Mouse (Mus musculus) kidney, postnatal 4 days (tissue): ENCODE data around the gene AI661453.
"Not testable (repeated sequence)": the region's sequence is repeated elsewhere in the genome, so short reads cannot be mapped to it uniquely, and the experiment has no call there.

Source experiments
- DNase-seq, 2 experiments: peaks; one replicate each; pipeline ENCODE4 v3.0.0; 2021; ENCODE audit warnings: mixed read lengths in 2 of 2

The AI661453 gene

DNA sequence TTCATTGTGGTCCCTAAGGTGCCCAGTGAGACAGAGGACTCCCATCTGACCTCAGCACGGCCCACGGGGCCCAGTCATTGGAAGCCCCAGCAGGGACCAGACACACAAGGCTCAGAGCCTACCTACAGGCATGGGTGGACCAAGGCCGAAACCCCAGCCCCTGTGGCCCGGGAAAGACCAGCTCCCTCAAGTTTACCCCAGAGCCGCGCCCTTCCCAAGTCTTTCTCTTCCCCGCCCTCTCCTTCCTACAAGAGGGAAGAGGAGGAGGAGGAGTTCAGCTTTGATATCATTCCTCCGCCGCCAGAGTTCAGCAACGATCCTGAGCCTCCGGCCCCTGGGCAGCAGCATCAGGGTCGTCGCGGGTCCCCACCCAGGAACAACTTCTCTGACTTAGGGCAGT lies 31.6 kb downstream of the AI661453 start:
- no peak for DNase-seq

- DNase-seq = peak; percentile 52 to 68
Measured at GRCm38 (mm10) chr17:47468466-47468865, 32.1 kb downstream of the AI661453 start.

DNA sequence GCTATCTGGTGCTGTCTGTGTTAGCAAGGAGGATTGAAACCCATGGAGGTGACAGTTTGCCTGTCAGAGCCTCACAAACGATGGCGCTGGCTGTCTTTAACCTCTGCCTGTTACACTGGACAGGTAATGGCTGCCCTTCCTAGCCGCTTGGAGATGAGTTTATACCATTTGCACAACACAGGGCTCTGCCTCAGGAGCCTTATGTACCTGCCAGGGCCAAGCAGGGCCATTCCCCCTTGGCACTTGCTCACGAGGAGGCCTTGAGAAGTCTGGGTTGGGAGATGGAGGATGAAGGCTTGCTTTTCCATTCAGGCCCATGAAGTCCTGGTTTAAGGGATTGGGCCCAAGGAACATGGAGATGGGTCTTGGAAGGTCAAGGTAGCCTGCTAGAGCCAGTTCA lies 33.2 kb downstream of the AI661453 start:
- no peak for DNase-seq

DNA sequence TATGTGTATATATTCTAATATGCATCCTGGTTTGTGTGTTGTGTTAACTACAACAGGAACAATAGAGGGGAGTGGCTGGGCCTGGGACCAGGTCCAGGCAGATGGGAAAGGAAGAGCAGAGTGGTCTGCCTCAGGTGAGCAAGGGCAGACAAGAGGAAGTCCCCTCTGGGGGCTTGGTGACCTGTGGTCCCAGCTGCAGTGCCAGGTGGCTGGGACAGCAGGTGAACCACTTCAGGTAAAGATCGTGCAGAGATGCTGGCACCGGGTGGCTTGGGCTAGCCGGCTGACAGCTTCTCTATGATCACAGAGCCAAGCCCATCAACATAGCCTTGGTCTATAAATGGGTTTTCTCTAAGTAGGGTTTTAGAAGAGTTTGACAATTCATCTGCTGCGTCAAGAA lies 33.7 kb downstream of the AI661453 start:
- DNase-seq = no peak

DNA sequence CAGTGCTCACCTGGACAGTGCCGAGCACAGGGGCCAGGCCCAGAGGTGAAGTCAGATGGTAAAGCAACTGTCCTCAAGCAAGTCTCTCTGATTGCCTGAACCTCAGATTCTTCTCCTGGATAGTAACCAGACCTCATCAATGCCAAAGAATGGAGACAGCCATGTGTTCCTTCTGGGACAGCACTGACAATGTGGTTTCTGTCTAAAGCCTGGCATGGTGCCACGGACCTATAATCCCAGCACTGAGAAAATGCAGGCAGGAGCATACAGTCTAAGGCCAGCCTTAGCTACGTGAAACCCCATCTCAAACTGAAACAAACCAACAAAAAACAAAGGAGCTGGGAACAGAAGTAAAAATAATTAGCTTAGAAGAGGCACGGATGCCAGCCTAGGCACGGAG lies 34.3 kb downstream of the AI661453 start:
- DNase-seq = peak; percentile 75 to 80

- peak in 1 of 2 experiments; percentile 40 for DNase-seq
Measured at GRCm38 (mm10) chr17:47472435-47473350, 36.3 kb downstream of the AI661453 start.

DNA sequence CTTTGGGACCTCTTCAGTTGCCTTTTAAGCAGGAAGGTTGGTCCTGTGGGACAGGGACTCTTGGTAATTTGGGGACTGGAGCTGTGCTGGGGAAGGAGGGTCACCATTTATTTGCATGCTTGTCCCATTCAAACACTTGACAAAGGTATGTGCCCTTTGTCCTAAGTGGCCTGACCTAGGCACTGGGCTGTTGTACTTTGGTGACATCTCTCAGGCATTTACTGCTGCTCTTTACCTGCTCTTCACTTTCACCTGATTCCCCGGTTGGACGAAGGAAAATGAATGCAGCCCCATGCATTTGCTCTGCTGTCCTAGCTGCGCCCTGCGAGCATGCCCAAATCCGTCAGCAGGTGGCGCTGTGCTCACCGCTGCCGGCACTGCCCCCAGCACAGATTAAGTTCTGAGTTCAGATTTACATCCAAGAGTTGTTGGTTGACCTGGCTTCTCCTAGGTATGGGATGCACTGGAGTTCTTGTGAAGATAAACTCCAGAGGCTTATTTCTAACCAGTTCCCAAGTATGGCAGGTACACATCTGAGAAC lies 37.1 kb downstream of the AI661453 start:
- DNase-seq = peak; percentile 72

DNA sequence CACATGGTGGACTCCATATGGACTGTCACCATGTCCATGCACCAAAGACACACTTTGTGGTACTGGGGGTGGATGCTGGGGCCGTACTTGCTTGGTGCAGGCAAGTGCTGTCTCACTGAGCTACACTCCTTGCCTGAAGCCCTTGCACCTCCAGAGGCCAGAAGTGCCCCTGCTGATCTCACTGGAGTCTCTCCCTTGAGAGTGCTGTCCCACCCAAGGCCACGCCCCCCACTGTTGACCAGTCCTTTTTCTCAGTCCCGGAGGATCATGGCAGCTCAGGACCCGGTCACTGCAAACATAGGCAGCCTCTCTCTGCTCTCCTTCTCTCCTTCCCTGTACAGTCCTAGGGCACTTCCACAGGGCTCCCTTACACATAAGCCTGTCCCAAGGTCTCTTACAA lies 37.8 kb downstream of the AI661453 start:
- no peak for DNase-seq

- no peak for DNase-seq
Measured at GRCm38 (mm10) chr17:47475181-47475580, 38.8 kb downstream of the AI661453 start.

DNA sequence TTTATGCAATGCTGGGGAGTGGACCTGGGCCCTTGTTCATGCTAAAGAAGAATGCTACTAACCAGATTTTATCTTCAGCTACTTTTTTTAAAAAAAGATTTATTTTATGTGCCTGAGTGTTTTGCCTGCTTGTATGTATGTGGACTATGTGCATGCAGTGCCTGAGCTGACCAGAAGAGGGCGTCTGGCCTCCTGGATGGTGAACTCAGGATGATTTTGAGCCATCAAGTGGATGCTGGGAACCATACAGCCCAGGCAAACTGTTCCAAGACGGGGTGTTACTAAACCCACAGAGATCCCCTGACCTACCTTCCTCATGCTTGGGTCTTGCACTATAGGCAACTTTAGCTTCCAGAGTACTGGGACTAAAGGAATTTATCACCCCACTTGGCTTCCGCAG lies 39.3 kb downstream of the AI661453 start:
- DNase-seq = peak; percentile 50 to 64

GRCm38 (mm10) chr17:47479887-47480286 lies 43.5 kb downstream of the AI661453 start:
- DNase-seq = no peak

DNA sequence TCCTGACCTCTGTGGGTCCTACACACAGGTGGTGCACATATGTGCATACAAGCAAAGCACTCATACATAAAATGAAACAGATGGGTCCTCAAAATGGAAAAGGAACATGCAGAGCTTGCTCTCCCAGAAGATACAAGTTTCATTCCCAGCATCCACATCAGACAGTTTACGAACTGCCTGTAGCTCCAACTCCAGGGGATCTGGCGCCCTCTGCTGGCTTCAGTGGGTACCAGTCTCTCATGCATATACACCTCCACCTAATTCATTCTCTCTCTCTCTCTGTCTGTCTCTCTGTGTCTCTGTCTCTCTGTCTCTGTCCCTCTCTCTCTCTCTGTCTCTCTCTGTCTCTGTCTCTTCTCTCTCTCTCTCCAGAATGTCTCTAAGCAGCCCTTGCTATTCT lies 46.0 kb downstream of the AI661453 start:
- DNase-seq = peak; percentile 89 to 90

DNA sequence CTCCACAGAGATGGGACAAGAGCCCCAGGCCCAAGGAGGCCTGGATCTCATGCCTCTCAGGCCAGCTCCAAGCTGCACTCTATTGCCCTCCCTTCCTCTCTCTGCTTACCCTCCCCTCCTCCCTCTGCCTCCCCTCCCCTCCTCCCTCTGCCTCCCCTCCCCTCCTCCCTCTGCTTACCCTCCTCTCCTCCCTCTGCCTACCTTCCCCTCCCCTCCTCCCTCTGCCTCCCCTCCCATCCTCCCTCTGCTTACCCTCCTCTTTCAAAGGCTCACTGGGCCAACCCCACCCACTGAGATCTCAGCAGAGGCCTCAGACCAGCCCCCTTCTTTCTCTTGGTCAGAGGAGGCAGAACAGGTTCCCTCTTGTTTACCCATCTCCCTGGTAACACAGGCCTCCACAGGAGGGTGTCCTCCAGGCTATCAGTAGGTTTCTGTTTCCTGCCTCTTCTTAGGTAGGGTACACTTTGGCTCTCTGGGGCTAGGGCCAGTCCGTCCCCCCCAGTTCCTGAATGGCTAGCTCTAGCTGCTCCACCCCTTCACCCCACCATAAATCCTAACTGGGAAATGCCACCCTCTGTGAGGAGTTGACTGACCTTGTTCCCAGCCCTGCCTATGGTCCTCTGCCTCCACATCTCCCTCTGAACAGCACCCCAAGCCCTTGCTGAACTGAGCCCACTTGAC lies 48.0 kb downstream of the AI661453 start:
- DNase-seq = peak in 1 of 2 experiments; percentile 64

- DNase-seq = no peak
Measured at GRCm38 (mm10) chr17:47484993-47485392, 48.6 kb downstream of the AI661453 start.

- peak in 1 of 2 experiments; percentile 40 for DNase-seq
Measured at GRCm38 (mm10) chr17:47485791-47486190, 49.4 kb downstream of the AI661453 start.

GRCm38 (mm10) chr17:47490791-47491190 lies 54.4 kb downstream of the AI661453 start:
- peak in 1 of 2 experiments; percentile 40 for DNase-seq

DNA sequence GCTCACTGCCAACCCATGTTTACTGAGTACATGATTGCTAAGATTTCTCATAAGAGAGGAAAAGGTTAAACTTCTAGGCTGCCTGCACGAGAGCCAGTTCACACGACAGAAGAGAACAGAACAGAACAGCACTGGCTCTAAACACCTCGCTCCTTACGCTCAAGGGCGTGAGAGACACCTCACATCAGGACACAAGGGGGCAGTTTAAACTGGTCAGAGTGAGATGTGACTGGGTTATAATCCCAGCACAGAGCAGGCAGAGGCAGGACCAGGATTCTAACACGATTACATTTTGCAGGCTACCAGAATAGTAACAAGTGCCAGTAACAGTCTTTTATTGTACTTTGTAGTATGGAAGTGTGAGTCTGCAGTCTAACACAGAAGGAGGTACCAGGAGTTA lies 56.3 kb downstream of the AI661453 start:
- no peak for DNase-seq

- DNase-seq = no peak
Measured at GRCm38 (mm10) chr17:47493653-47494052, 57.2 kb downstream of the AI661453 start.

DNA sequence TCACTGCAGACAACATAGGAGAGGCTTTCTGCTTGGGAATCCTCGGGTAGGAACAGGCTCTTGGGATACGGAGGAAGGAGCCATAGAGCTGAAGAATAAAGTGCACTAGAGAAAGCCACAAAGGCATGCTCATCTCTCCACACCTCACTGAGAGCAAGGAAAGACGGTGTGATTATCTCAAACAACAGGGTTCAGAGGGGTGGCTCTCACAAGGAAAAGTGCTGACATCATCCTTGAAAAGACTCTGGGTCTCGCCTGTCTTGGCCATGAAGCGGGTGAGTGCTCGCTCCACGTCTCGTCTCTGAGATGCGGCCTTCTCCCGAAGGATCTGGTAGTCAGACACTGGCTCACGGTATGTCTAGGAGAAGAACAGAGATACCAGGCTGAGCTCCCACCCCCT lies 57.7 kb downstream of the AI661453 start:
- DNase-seq = no peak

GRCm38 (mm10) chr17:47501531-47501930 lies 65.1 kb downstream of the AI661453 start:
- DNase-seq = no peak

GRCm38 (mm10) chr17:47501946-47502706 lies 65.7 kb downstream of the AI661453 start, which contains the start of gene Taf8:
Taf8 (minus strand) TSS chr17:47502292.
- DNase-seq = peak; percentile 95 to 98

GRCm38 (mm10) chr17:47502707-47503045 lies 66.3 kb downstream of the AI661453 start:
- DNase-seq = not testable (repeated sequence)

DNA sequence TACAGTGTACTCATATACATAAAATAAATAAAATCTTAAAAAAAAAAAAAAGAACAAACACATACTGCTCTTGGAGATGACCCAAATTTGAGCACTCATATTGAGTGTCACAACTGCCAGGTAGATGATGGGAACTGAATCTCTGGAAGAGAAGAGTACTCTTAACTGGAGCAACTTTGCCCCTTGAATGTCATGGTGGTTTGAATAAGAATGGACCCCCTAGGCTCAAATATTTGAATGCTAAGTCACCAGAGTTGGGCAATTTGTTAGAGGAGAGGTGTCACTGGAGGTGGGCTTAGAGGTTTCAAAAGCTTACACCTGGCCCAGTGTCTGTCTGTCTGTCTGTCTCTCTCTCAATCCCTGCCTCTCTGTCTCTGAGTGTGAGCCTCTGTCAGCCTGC lies 67.3 kb downstream of the AI661453 start:
- DNase-seq = no peak
